Mouse (Mus musculus) leukemia stem cell, adult 10-12 weeks (primary cell): ENCODE data around the gene Spryd4. TPM values are rescaled to one million over a fixed set of nuclear protein-coding genes. Genes with fewer than 3 reads are reported as not detected.

Source experiments
- polyA plus RNA-seq: library from polyadenylated mRNA; stranded (reverse); fragments of >175 nt; gene quantifications from 2 replicates; pipeline ENCODE4 v1.2.3, GENCODE M21; 2012; ENCODE audit warnings: low replicate concordance

Gene Spryd4
- 0.39 and 3.8 TPM in 2 replicates for polyA plus RNA-seq

DNA sequence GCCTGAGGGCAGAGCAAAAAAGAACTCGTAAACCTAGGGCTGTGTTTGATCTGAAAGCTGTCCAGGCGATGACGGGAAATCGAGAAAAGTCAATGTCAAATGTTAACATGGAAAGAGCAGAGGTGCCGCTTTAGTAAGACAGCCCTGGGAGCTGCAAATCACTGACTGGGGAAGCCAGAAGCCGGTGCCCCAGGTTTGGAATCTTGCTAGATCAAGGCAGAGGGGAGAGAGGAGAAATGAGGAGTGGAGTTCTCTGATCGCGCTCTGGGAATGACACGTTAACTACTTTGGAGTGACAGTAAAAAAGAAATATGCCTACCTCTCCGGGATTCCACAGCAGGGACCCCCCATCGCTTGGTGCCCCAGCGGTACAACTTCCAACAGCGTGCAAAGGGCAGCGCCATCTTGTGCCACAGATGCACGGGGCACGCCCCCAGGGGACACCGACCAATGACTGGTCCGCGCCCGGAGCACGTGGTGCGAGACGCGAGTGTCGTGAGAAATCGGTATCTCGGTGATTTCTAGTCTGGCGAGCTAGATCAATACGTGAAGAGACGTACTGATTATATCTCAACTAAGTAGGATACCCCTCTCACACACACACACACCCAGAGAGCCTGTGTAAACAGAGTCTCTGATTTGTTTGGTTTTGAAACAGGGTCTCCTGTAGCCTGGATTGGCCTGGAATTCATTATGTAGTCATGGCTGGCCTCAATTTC, at the start of gene Spryd4:
Gene Spryd4 (minus strand): TSS at position 418 of the 719 bp plus-strand sequence.

DNA sequence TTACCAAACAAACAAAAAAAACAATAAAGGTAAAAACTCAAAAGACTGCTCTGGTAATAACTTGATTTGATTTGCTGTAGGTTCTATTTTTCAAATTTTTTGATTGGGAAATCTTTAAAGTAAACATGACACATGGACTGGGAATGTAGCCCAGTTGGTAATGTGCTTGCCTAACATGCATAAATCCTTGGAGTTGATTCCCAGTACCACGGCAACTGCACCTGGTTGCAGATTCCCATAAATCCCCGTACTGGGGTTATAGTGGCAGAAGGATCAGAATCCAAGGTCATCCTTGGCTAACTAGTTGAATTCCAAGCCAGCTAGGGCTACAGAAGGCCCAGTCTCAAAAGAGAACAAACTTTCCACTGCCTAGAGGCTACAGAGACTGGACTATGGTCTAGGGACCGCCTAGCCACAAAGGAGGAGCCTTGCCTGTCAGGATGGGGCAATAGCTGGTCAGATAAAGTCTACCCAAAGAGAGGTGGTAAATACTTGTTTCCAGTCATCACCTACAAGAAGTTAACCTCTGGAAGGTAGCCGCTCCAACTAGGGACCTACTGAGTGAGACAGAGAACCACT, 42.2 kb upstream of the Spryd4 start, which contains the start of gene Apon:
Gene Apon (plus strand): TSS at position 420 of the 579 bp plus-strand sequence.

DNA sequence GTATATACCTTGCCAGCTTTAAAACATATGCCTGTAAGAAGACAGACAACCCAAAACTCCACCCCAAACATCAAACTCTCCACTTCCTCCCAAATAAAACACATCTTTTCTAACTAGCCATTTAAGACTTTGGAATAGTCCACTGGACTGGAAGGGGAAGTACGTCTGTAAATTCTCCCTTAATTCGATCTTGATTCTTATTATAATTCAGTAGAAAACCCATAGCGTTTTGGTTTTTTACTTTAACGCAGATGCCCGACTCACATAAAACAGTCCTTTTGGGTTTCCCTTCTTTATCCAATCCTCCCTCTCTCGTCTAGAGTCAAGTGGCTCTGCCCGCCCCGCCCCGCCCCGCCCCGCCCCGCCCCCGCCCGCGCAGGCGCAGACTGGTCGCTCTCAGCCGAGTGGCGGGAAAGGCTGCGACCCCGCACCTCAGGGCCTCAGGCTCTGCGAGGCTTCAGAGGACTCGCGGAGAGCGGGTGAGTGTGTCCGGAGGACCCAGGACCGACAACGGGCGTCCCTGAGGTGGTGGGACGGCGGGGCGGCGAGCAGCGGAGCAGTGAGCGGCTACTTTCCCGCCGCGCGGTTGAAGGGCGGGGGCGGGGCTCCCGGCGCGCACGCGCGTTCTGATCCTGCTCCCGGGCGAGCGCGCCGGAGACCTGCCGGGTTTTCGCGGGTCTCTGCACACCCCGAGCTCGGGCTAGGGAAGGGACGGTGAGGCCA, 20.3 kb upstream of the Spryd4 start, which contains the start of gene Timeless:
Gene Timeless (plus strand): TSS at position 369 of the 723 bp plus-strand sequence.

DNA sequence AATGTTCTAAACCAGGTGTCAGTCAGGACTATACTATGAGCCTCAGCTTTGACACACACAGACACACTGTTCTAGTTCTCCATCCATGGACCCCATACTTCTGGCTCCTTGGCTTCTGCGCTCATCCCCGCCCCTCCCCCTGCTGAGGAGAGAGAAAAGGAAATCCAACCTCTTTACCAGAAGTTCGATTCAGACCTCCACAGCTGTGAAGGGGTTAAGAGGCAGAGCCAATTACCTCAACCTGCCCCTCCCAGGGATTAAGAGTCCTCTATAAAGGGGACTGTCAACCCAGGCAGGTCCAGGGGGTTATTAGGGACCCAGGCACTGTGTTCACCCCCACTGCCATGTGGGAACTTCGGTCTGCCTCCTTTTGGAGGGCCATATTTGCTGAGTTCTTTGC, 13.9 kb upstream of the Spryd4 start, which contains the start of gene Mip:
Gene Mip (plus strand): TSS at position 301 of the 400 bp plus-strand sequence.

DNA sequence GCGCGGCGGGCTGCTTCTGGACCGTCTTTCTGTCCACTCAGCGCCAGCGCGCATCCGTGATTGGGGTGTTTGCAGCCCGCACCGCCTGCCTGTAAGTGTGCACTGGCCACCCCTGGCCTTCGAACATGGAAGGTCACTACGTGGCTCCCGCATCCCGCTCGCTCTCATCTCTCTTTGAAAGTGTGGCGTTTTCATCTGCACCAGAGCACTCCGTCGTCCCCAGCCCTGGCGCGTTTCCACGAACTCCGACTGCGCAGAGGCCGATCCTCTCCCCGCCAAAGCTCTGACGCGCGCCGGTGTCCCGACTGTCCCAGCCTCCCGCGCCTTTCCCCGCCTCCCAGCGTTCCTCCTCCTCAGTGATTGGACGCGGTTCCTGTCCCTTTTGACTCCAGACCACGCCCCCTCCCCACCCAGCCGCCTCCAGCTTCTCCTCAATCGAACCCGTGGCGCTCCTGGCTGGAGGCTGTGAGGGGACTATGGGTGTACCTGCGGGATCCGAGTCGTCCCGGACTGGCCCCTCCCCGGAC, 17.5 kb downstream of the Spryd4 start, which contains the start of gene Gls2:
Gene Gls2 (plus strand): TSS at position 434 of the 527 bp plus-strand sequence.

DNA sequence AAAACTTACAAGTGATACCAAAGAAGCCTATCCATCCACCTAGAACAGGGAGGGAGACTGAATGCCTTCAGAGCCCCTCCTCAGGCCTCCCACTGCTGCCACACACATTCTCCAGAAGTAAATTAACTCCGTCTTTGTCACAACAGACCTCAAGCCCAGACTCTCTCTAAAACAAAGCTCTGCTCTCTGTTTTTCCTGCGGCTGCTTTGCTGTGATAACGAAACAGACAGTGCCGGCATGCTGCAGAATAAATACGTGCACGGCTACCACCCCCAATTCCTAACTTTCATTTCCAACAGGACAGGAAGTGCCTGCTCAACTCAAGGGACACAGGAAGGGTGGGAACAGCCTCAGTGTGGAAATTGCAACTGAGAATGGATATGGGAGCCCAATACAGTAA, 31.6 kb downstream of the Spryd4 start, which contains the start of gene Rbms2:
Gene Rbms2 (minus strand): TSS at position 309 of the 400 bp plus-strand sequence.

Other genes starting within 250 kb of the Spryd4 start
- not detected in 2 replicates for gene Hsd17b6, start 204.2 kb downstream of the Spryd4 start, polyA plus RNA-seq
- gene Prim1, start 196.6 kb downstream of the Spryd4 start, polyA plus RNA-seq = 0.82 and 4.9 TPM in 2 replicates
- gene Naca, start 176.2 kb downstream of the Spryd4 start, polyA plus RNA-seq = 16.7 and 52.0 TPM in 2 replicates
- 98.6 and 122 TPM in 2 replicates for gene Ptges3, start 152.9 kb downstream of the Spryd4 start, polyA plus RNA-seq
- gene Atp5b, start 128.5 kb downstream of the Spryd4 start, polyA plus RNA-seq = 1,361 and 1,521 TPM in 2 replicates
- 9.2 and 28.5 TPM in 2 replicates for gene Baz2a, start 120.2 kb downstream of the Spryd4 start, polyA plus RNA-seq
- 6.1 and 6.7 TPM in 2 replicates for gene Rbms2, start 31.5 kb downstream of the Spryd4 start, polyA plus RNA-seq
- gene Gls2, start 17.4 kb downstream of the Spryd4 start, polyA plus RNA-seq = 1.7 and 2.8 TPM in 2 replicates
- gene Mip, start 14.0 kb upstream of the Spryd4 start, polyA plus RNA-seq = 0.32 and 0.44 TPM in 2 replicates
- 19.8 and 23.0 TPM in 2 replicates for gene Timeless, start 20.3 kb upstream of the Spryd4 start, polyA plus RNA-seq
- 0.13 TPM in 1 of 2 replicates, not detected in the other for gene Apon, start 42.3 kb upstream of the Spryd4 start, polyA plus RNA-seq
- gene Apof, start 56.9 kb upstream of the Spryd4 start, polyA plus RNA-seq = not detected in 2 replicates
- 26.1 and 38.2 TPM in 2 replicates for gene Stat2, start 58.8 kb upstream of the Spryd4 start, polyA plus RNA-seq
- 0.12 and 0.13 TPM in 2 replicates for gene Il23a, start 86.9 kb upstream of the Spryd4 start, polyA plus RNA-seq
- 2.8 and 6.3 TPM in 2 replicates for gene Pan2, start 91.5 kb upstream of the Spryd4 start, polyA plus RNA-seq
- gene Cnpy2, start 110.7 kb upstream of the Spryd4 start, polyA plus RNA-seq = 27.5 and 52.4 TPM in 2 replicates
- 8.6 and 52.3 TPM in 2 replicates for gene Cs, start 125.9 kb upstream of the Spryd4 start, polyA plus RNA-seq
- gene Coq10a, start 157.2 kb upstream of the Spryd4 start, polyA plus RNA-seq = 3.6 and 11.6 TPM in 2 replicates
- 61.1 and 121 TPM in 2 replicates for gene Ankrd52, start 165.3 kb upstream of the Spryd4 start, polyA plus RNA-seq
- gene Slc39a5, start 189.4 kb upstream of the Spryd4 start, polyA plus RNA-seq = not detected in 2 replicates
- gene Nabp2, start 199.7 kb upstream of the Spryd4 start, polyA plus RNA-seq = 265 and 291 TPM in 2 replicates
- gene Rnf41, start 199.8 kb upstream of the Spryd4 start, polyA plus RNA-seq = 7.7 and 9.3 TPM in 2 replicates
- gene Smarcc2, start 247.4 kb upstream of the Spryd4 start, polyA plus RNA-seq = 223 and 234 TPM in 2 replicates